Mouse (Mus musculus): ENCODE results near the gene Ttc28. TPM values are rescaled to one million over a fixed set of nuclear protein-coding genes. Genes with fewer than 3 reads are reported as not detected.

Ttc28 gene
- polyA plus RNA-seq, 1 experiment from 2014 or later = 4.2 TPM

MicroRNA genes within 50 kb of the gene (microRNA counts, 519-probe panel; counts per million panel counts)
- microRNA mmu-miR-701 = 2,082 counts per million, percentile 47 among the panel's probes with 10 or more counts

Small RNAs within 50 kb of the gene (microRNA-seq; reads per million reads assigned to microRNA genes)
- 68.1 reads per million, percentile 43 among the genes with 10 or more reads in this experiment for gene Mir701

Other genes starting within 250 kb of the Ttc28 start
- 52.4 and 56.3 TPM in 2 replicates for gene Noc4l, start 226.4 kb upstream of the Ttc28 start, polyA plus RNA-seq (2015; fragmentation: Nextera tagmentation; extraction: Ambion mirVana)
- gene Ddx51, start 226.4 kb upstream of the Ttc28 start, polyA plus RNA-seq (2015; fragmentation: Nextera tagmentation; extraction: Ambion mirVana) = 16.3 and 17.0 TPM in 2 replicates
- gene Ep400, start 109.1 kb upstream of the Ttc28 start, polyA plus RNA-seq (2015; fragmentation: Nextera tagmentation; extraction: Ambion mirVana) = 30.8 and 37.2 TPM in 2 replicates
- gene Pus1, start 99.1 kb upstream of the Ttc28 start, polyA plus RNA-seq (2015; fragmentation: Nextera tagmentation; extraction: Ambion mirVana) = 66.8 and 67.0 TPM in 2 replicates
- gene Ulk1, start 69.7 kb upstream of the Ttc28 start, polyA plus RNA-seq (2015; fragmentation: Nextera tagmentation; extraction: Ambion mirVana) = 7.0 and 8.4 TPM in 2 replicates
- 40.4 and 41.2 TPM in 2 replicates for gene Hscb, start 40.0 kb upstream of the Ttc28 start, polyA plus RNA-seq (2015; fragmentation: Nextera tagmentation; extraction: Ambion mirVana)
- 38.7 and 39.4 TPM in 2 replicates for gene Chek2, start 39.8 kb upstream of the Ttc28 start, polyA plus RNA-seq (2015; fragmentation: Nextera tagmentation; extraction: Ambion mirVana)